Mouse (Mus musculus) small intestine, adult 2 months (tissue): Measurements from ENCODE around the gene Atp2a3.

ENCODE experiments used
- CTCF ChIP-seq: fragments of 200-500 bp; IDR thresholded peaks from 2 replicates; pipeline ENCODE4 v1.5.1; 2012; ENCODE audit warnings: low read depth, mild to moderate bottlenecking, control low read depth, inconsistent platforms, low read length, moderate library complexity, mixed read lengths; ENCODE audit not compliant: insufficient replicate concordance, insufficient read length; ENCODE audit errors: extremely low read depth
- POLR2A ChIP-seq: fragments of 200-500 bp; IDR thresholded peaks from 2 replicates; pipeline ENCODE4 v1.6.1; 2012; ENCODE audit warnings: low read depth, mild to moderate bottlenecking, control low read depth, inconsistent platforms, low read length, moderate library complexity

GRCm38 (mm10) chr11:73008826-73009225 lies 47.9 kb downstream of the Atp2a3 start:
- TF ChIP-seq CTCF (no peak), POLR2A (no peak)
